Mouse (Mus musculus) right cerebral cortex, postnatal 4 days (tissue): ENCODE results near the gene Bcl11b.

Experiments used
- DNase-seq: peaks from one replicate; pipeline ENCODE4 v3.0.0-alpha.2; 2022

The Bcl11b gene

DNA sequence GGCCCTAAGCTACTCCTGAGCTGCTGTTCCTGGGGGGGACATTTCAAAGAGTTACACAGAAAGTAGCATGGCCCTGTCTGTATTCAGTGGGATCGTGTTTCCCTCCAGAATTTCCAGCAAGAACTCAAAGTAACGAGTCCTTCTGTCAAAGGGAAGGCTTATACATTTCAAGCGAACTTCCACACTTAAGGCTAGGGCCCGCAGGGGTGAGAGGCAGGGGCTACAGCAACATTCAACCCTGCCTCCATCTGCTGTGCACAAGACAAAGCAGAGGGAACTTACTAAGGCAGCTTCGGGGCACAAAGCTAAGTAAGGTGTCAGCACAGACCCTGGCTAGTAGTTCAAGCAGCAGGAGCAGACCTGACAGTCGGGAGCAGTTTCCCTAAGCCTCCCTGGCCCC lies 115.8 kb downstream of the Bcl11b start:
- DNase-seq: no peak

- no peak for DNase-seq
Observed at GRCm38 (mm10) chr12:107884330-107885065, 118.9 kb downstream of the Bcl11b start.

DNA sequence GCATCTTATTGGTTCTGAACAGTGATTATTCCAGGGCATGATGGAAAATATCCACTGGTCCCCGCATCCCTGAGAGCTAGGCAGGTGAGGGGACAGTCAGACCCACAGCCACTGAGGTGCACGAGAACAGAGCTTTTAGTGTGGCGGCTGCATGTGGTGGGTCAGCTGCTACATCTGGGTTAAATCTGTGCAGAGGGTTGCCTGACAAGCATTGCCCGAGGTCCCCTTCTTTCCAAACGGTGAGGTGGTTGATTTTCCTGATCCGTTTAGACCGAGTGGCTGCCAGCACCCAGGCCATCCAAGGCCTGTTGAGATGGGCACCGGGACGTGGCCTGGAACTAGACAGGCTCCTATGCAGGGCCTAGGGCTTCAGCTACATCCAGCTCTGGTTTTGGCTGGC lies 121.7 kb downstream of the Bcl11b start:
- DNase-seq: no peak

DNA sequence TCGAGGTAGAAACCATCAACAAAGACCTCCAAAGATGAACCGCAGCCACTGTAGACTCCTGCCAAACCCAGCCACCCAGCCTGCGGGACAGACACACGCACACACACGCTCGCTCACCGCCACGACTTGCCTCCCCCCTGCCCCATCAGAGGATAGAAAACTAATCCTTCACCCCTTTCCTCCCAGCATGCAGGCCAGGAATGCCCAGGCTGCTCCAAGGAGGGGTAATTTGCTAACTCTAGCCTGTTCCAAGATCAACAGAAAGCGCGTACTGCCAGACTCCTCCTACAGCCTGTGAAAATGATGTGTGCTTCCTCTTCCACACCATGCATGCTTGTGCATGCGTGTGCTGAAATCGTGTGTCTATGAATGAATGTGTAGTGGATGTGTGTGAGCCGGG lies 122.7 kb downstream of the Bcl11b start:
- DNase-seq: no peak

GRCm38 (mm10) chr12:107879114-107879777 lies 124.2 kb downstream of the Bcl11b start:
- no peak for DNase-seq

- DNase-seq: no peak
Observed at GRCm38 (mm10) chr12:107876237-107876636, 127.2 kb downstream of the Bcl11b start.

DNA sequence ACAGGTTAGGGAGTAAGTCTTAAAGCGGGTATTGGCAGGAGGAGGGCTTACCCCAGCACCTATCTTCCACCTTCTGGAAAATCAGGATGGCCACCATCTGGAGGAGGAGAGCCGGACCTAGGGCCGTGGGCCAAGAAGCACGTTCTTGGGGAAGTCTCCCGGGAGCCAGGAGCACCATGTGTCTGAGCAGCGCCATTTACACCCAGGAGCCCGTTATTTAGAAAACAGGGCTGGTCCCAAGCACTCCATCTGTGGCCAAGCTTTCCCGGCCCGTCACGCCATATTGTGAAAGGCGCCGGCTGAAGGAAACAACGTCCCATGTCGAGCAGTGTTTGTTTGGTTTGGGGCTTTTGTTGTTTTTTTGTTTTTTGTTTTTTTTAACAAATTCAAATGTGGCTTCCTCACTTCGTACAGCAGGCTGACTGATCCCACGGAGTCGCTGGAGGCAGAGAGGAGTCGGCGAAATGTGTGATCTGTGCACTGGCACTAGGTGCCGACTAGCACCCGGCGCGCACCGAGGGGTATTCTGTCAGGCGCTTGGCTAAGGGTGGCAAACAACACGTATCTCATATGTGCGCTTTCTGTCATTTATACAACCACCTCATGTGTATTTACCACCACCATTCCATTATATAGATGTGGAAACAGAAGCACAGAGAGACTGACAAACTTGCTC lies 128.8 kb downstream of the Bcl11b start:
- DNase-seq: no peak

DNA sequence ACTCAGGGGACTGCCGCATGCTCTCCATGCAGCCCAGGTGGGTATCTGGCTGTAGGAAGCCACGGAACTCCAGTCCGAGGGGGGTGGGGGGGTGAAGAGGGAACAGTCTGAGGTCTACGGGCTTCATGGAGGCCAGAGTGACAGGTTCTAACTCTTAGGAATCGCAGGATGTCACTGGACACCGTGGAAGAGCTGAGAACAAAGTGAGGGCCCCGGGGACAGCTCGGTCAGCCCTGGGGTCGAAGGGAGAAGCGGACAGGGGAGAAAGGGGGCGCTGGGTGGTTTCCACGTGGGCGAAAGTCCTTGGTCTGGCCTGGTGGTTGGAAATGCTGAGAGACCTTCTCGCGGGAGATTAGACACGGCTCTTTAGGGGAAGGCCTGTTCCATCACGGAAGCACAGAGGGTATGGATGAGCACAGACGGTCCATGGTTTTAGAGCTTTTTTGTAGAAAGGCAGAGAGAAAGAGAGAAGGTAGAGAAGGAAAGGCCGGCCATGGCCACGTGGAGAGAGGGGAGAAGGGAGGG lies 133.8 kb downstream of the Bcl11b start:
- DNase-seq: no peak

GRCm38 (mm10) chr12:107868291-107868690 lies 135.1 kb downstream of the Bcl11b start:
- DNase-seq: no peak
